Mouse (Mus musculus) kidney, embryonic 16.5 days (tissue): ENCODE measurements at regions not wholly inside any gene's neighbourhood (a gene's known extent, or its start where the extent isn't known, plus 50 kb on each side); places are given as distances from the start of the nearest gene placed in this dataset.

Experiments used
- ATAC-seq: fragments of 200-750 bp; cut with Nextera tagmentation; 2 replicates; pipeline ENCODE4 v1.8.0; 2017; ENCODE audit warnings: moderate TSS enrichment; ENCODE audit not compliant: low FRiP score, low TSS enrichment
- H3K27ac ChIP-seq: fragments of 300-500 bp; sonication (generic); 2 replicates; pipeline ENCODE4 v1.5.1; 2014; ENCODE audit warnings: low read length
- H3K27me3 ChIP-seq: fragments of 300-500 bp; sonication (generic); 2 replicates; pipeline ENCODE4 v1.6.1; 2014; ENCODE audit warnings: low read length, control low read depth, mixed read lengths; ENCODE audit not compliant: insufficient read depth
- H3K36me3 ChIP-seq: fragments of 300-500 bp; sonication (generic); 2 replicates; pipeline ENCODE4 v1.6.1; 2014; ENCODE audit warnings: low read length, control low read depth, mixed read lengths; ENCODE audit not compliant: insufficient read depth
- H3K4me1 ChIP-seq: fragments of 300-500 bp; sonication (generic); 2 replicates; pipeline ENCODE4 v1.6.1; 2014; ENCODE audit warnings: low read length, control low read depth, mixed read lengths; ENCODE audit not compliant: insufficient read depth
- H3K4me2 ChIP-seq: fragments of 300-500 bp; sonication (generic); replicated peaks from 2 replicates; pipeline ENCODE4 v1.6.1; 2014; ENCODE audit warnings: low read depth, low read length
- H3K4me3 ChIP-seq: fragments of 300-500 bp; sonication (generic); 2 replicates; pipeline ENCODE4 v1.5.1; 2014; ENCODE audit warnings: mild to moderate bottlenecking, low read length
- H3K9ac ChIP-seq: fragments of 300-500 bp; sonication (generic); replicated peaks from 2 replicates; pipeline ENCODE4 v1.6.1; 2014; ENCODE audit warnings: low read length
- H3K9me3 ChIP-seq: fragments of 300-500 bp; sonication (generic); 2 replicates; pipeline ENCODE4 v1.6.1; 2016; ENCODE audit warnings: low read length, control low read depth
- WGBS: fragments of 180-500 bp; shearing (Covaris S2); extraction: QIAGEN DNeasy Blood & Tissue Kit; methylation state at CpG from one replicate; pipeline ENCODE4 v1.1.7; 2014; 5-methylcytosine and 5-hydroxymethylcytosine counted together

- Histone ChIP-seq H3K4me3 (no peak overlapping the region), H3K27me3 (no peaks in the 10 kb centered on the region), H3K27ac (no peak overlapping the region), H3K9me3 (no peaks in the 10 kb centered on the region), H3K36me3 (no peaks in the 10 kb centered on the region), H3K9ac (no peak overlapping the region), H3K4me1 (no peaks in the 10 kb centered on the region), H3K4me2 (no peak overlapping the region; the same call in 1 of the 2 replicates)
- 44% methylated on average over 2 of the region's 2 CpGs for WGBS
- ATAC-seq, result peak; percentile 63; the same call in 1 of the 2 replicates
Measured at GRCm38 (mm10) chrX:82528640-82529351, 419.9 kb upstream of the Dmd start.

- H3K9ac ChIP-seq, result no peak overlapping the region
- no peaks in the 10 kb centered on the region for H3K36me3 ChIP-seq
- no peak for ATAC-seq
- no peak overlapping the region for H3K27ac ChIP-seq
- no peaks in the 10 kb centered on the region for H3K9me3 ChIP-seq
- no peak overlapping the region for H3K4me3 ChIP-seq
- H3K27me3 ChIP-seq, result no peaks in the 10 kb centered on the region
- H3K4me2 ChIP-seq, result no peak overlapping the region
- H3K4me1 ChIP-seq, result no peaks in the 10 kb centered on the region
- 85% methylated on average over 1 of the region's 1 CpGs for WGBS
Measured at GRCm38 (mm10) chrX:82571616-82572015, 377.1 kb upstream of the Dmd start.

DNA sequence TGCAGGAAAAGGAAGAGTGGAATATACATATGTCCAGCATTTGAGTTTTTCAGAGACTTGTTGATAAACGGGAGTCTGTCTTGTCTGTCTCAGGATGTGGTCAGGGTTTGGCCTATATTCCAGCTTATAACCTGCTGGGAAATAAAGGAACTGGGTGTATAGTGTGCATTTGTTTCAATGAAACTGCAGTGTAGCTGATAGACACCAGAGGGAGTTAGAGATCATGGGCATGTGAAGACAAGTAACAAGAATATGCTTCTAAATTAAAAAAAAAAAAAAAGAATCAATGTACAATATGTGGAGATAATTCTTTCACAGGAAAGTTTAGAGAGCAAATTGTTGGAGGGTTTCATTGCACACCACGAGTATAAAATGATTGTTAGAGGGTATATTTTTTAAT is 335.3 kb upstream of the Dmd start:
- Histone ChIP-seq H3K4me2 (no peak overlapping the region), H3K27me3 (no peaks in the 10 kb centered on the region), H3K9me3 (no peaks in the 10 kb centered on the region), H3K4me1 (no peaks in the 10 kb centered on the region), H3K9ac (no peak overlapping the region), H3K36me3 (no peaks in the 10 kb centered on the region), H3K27ac (no peak overlapping the region), H3K4me3 (no peak overlapping the region)
- ATAC-seq, result no peak
- WGBS, result 54% methylated on average over 2 of the region's 2 CpGs

- WGBS, result 76% methylated on average over 3 of the region's 3 CpGs
- Histone ChIP-seq H3K27me3 (no peaks in the 10 kb centered on the region), H3K4me2 (no peak overlapping the region), H3K9ac (no peak overlapping the region), H3K27ac (no peak overlapping the region), H3K4me3 (no peak overlapping the region), H3K4me1 (no peaks in the 10 kb centered on the region), H3K9me3 (no peaks in the 10 kb centered on the region), H3K36me3 (no peaks in the 10 kb centered on the region)
- ATAC-seq, result no peak
Measured at GRCm38 (mm10) chrX:82650359-82650758, 298.3 kb upstream of the Dmd start.
